Mouse (Mus musculus) stomach, postnatal 0 days (tissue): ENCODE measurements at regions not wholly inside any gene's neighbourhood (a gene's known extent, or its start where the extent isn't known, plus 50 kb on each side); places are given as distances from the start of the nearest gene placed in this dataset.

ENCODE experiments used
- CTCF ChIP-seq: IDR thresholded peaks from 2 replicates; pipeline ENCODE4 v1.5.1; 2016; ENCODE audit warnings: antibody characterized with exemption, low read depth, mild to moderate bottlenecking, moderate library complexity
- EP300 ChIP-seq: optimal IDR thresholded peaks from 2 replicates; pipeline ENCODE3; 2016; ENCODE audit warnings: antibody characterized with exemption

- TF ChIP-seq CTCF: no peak
- no peak for TF ChIP-seq EP300
Measured at GRCm38 (mm10) chrX:11448711-11449110, 121.1 kb downstream of the H2al1j start.
